ENCODE assay signal across 29 mouse cellular contexts in the genomic region with DNA sequence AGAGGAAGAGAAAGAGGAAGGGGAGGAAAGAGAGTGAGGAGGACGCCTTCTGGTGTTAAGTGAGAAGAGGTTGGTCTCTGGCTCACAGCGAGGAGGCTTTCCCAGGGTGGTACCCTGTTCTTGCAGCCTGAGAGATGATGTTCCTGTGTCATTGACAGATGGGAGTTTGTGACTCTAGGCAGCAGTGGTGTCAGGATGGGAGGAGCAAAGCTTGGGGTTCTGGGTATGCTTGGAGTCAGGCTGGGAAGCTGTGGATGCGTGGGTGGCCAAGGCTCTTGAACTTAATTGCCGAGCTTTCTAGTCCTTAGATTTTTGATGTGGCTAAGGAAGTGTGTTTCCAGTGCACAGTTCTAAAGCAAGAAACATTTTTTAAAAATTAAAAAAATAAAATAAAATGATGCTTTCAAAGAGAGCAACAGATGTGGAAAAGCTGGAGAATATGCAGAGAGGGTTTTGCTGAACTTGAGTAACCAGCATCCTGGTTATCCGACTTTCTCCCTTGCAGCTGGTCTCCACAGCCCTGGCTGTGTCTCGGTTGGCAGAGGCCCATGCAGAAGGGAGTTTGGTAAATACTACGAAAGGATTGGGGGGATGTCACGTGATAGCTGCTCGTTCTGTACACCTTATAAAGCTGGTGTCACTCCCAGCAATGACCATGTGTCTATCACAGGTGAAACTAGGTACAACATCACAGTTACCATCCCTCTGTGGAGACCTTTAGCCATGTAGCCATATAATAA.
DNase-seq lines count a peak whose midpoint lies in the region; ATAC-seq lines count a peak whose summit lies in the region.
"Had no signal": no experiment of that assay in that cellular context is flagged by ENCODE, and none has a peak within 500 bp of the region (broad histone marks: within the 10 kb centered on the region; RNA-seq: fewer than 3 reads in every experiment).

No protein-coding gene starts in this region.

- no peaks in the 10 kb centered on the region for H3K36me3 ChIP-seq in kidney, embryonic 16.5 days (ENCODE audit: insufficient read depth, low read length)
- no peaks in the 10 kb centered on the region for H3K36me3 ChIP-seq in embryonic facial prominence, embryonic 14.5 days (ENCODE audit: control insufficient read depth, insufficient read depth, low read length)
- no peaks in the 10 kb centered on the region for H3K36me3 ChIP-seq in stomach, embryonic 16.5 days (ENCODE audit: control insufficient read depth, insufficient read depth, low read length)
- no peaks in the 10 kb centered on the region for H3K36me3 ChIP-seq in forebrain, embryonic 15.5 days
- H3K36me3 ChIP-seq: hindbrain, embryonic 13.5 days; limb, embryonic 13.5 days; liver, embryonic 12.5 days; midbrain, embryonic 10.5 days; midbrain, embryonic 15.5 days; neural tube, embryonic 15.5 days had no signal

- H3K4me2 ChIP-seq in kidney, embryonic 16.5 days (replicated peaks; ENCODE audit: low read depth, low read length): no peak overlapping the region
- no peak overlapping the region for H3K4me2 ChIP-seq in embryonic facial prominence, embryonic 14.5 days (ENCODE audit: low read depth, low read length)
- H3K4me2 ChIP-seq in stomach, embryonic 16.5 days (ENCODE audit: low read depth, low read length): no peak overlapping the region
- H3K4me2 ChIP-seq in forebrain, embryonic 15.5 days (replicated peaks): no peak overlapping the region
- H3K4me2 ChIP-seq: hindbrain, embryonic 13.5 days; limb, embryonic 13.5 days; liver, embryonic 12.5 days; midbrain, embryonic 15.5 days; neural tube, embryonic 15.5 days had no signal

- no peaks in the 10 kb centered on the region for H3K9me3 ChIP-seq in kidney, embryonic 16.5 days (ENCODE audit: low read length)
- H3K9me3 ChIP-seq in embryonic facial prominence, embryonic 14.5 days (ENCODE audit: control insufficient read depth, low read length): no peaks in the 10 kb centered on the region
- no peaks in the 10 kb centered on the region for H3K9me3 ChIP-seq in stomach, embryonic 16.5 days (replicated peaks; ENCODE audit: control insufficient read depth, low read length)
- no peaks in the 10 kb centered on the region for H3K9me3 ChIP-seq in forebrain, embryonic 15.5 days
- H3K9me3 ChIP-seq: hindbrain, embryonic 13.5 days; limb, embryonic 13.5 days; liver, embryonic 12.5 days; midbrain, embryonic 10.5 days; midbrain, embryonic 15.5 days; neural tube, embryonic 15.5 days had no signal

- no peak overlapping the region for H3K27ac ChIP-seq in kidney, embryonic 16.5 days (ENCODE audit: low read length)
- no peak overlapping the region for H3K27ac ChIP-seq in embryonic facial prominence, embryonic 14.5 days (replicated peaks; ENCODE audit: low read depth, low read length)
- H3K27ac ChIP-seq in stomach, embryonic 16.5 days (ENCODE audit: low read length): peak overlapping the region; percentile 45
- H3K27ac ChIP-seq in forebrain, embryonic 15.5 days (replicated peaks): no peak overlapping the region
- H3K27ac ChIP-seq: heart, adult 2 months; hindbrain, embryonic 13.5 days; left cerebral cortex, adult 2 months; limb, embryonic 13.5 days; liver, embryonic 12.5 days; midbrain, embryonic 10.5 days; midbrain, embryonic 15.5 days; neural tube, embryonic 15.5 days had no signal

- DNase-seq in gastrocnemius, postnatal 25 days: peak; percentile 31
- DNase-seq in gastrocnemius, postnatal 14 days: no peak
- no peak for DNase-seq in kidney, postnatal 4 days
- no peak for DNase-seq in embryonic facial prominence, embryonic 14.5 days (ENCODE audit: low spot score)
- DNase-seq: adrenal gland, postnatal 10 days; cerebellum, adult 11 months; cerebellum, adult 9-10 months; embryo, embryonic 11 days; kidney, adult 9 months; kidney, postnatal 14 days; liver, postnatal 0 days; retina, postnatal 1 day; right cerebral cortex, postnatal 14 days; thymus, adult 18-20 months; thymus, postnatal 25 days had no signal

- no peak overlapping the region for H3K4me3 ChIP-seq in kidney, embryonic 16.5 days (ENCODE audit: low read length)
- H3K4me3 ChIP-seq in embryonic facial prominence, embryonic 14.5 days (ENCODE audit: low read depth, low read length): no peak overlapping the region
- no peak overlapping the region for H3K4me3 ChIP-seq in stomach, embryonic 16.5 days (replicated peaks; ENCODE audit: low read length)
- no peak overlapping the region for H3K4me3 ChIP-seq in forebrain, embryonic 15.5 days
- H3K4me3 ChIP-seq: heart, adult 2 months; hindbrain, embryonic 13.5 days; left cerebral cortex, adult 2 months; limb, embryonic 13.5 days; liver, embryonic 12.5 days; midbrain, embryonic 10.5 days; midbrain, embryonic 15.5 days; neural tube, embryonic 15.5 days had no signal

- 52% methylated on average over 9 of the region's 9 CpGs for WGBS in kidney, embryonic 16.5 days
- 64% methylated on average over 9 of the region's 9 CpGs for WGBS in embryonic facial prominence, embryonic 14.5 days
- 66% methylated on average over 9 of the region's 9 CpGs for WGBS in stomach, embryonic 16.5 days
- 83% methylated on average over 9 of the region's 9 CpGs for WGBS in forebrain, embryonic 15.5 days

- H3K27me3 ChIP-seq in kidney, embryonic 16.5 days (ENCODE audit: insufficient read depth, low read length): no peaks in the 10 kb centered on the region
- H3K27me3 ChIP-seq in embryonic facial prominence, embryonic 14.5 days (replicated peaks; ENCODE audit: control insufficient read depth, insufficient read depth, low read length): 0 out of 2 replicates have a peak, but pooled peaks cover 3% of the 10 kb centered on the region
- H3K27me3 ChIP-seq in stomach, embryonic 16.5 days (ENCODE audit: control insufficient read depth, insufficient read depth, low read length): no peaks in the 10 kb centered on the region
- no peaks in the 10 kb centered on the region for H3K27me3 ChIP-seq in forebrain, embryonic 15.5 days
- H3K27me3 ChIP-seq: limb, embryonic 13.5 days; liver, embryonic 12.5 days; midbrain, embryonic 15.5 days; neural tube, embryonic 15.5 days had no signal

- no peak overlapping the region for H3K9ac ChIP-seq in kidney, embryonic 16.5 days (replicated peaks; ENCODE audit: low read length)
- H3K9ac ChIP-seq in embryonic facial prominence, embryonic 14.5 days (ENCODE audit: low read depth, low read length): no peak overlapping the region
- H3K9ac ChIP-seq in stomach, embryonic 16.5 days (ENCODE audit: low read length): no peak overlapping the region
- no peak overlapping the region for H3K9ac ChIP-seq in forebrain, embryonic 15.5 days (replicated peaks)
- H3K9ac ChIP-seq: hindbrain, embryonic 13.5 days; limb, embryonic 13.5 days; liver, embryonic 12.5 days; liver, postnatal 0 days; midbrain, embryonic 15.5 days; neural tube, embryonic 15.5 days had no signal

- H3K4me1 ChIP-seq in kidney, embryonic 16.5 days (ENCODE audit: insufficient read depth, low read length): no peaks in the 10 kb centered on the region
- H3K4me1 ChIP-seq in embryonic facial prominence, embryonic 14.5 days (ENCODE audit: control insufficient read depth, insufficient read depth, low read length): 0 out of 2 replicates have a peak, but pooled peaks cover 5% of the 10 kb centered on the region
- H3K4me1 ChIP-seq in stomach, embryonic 16.5 days (ENCODE audit: control insufficient read depth, insufficient read depth, low read length): no peaks in the 10 kb centered on the region
- H3K4me1 ChIP-seq in forebrain, embryonic 15.5 days: peaks cover 7% of the 10 kb centered on the region
- H3K4me1 ChIP-seq: hindbrain, embryonic 13.5 days; liver, embryonic 12.5 days; midbrain, embryonic 15.5 days; neural tube, embryonic 15.5 days had no signal

- peak; percentile 42; the same call in 1 of the 2 replicates for ATAC-seq in kidney, embryonic 16.5 days (ENCODE audit: low FRiP score, low TSS enrichment)
- 0 out of 2 replicates have a peak, but pooled peaks have one; percentile 33 for ATAC-seq in embryonic facial prominence, embryonic 14.5 days (ENCODE audit: low read depth)
- no peak for ATAC-seq in stomach, embryonic 16.5 days (ENCODE audit: insufficient read depth, low FRiP score)
- ATAC-seq in forebrain, embryonic 15.5 days (replicated peaks): no peak
- ATAC-seq: forebrain, embryonic 16.5 days; intestine, postnatal 0 days; liver, embryonic 12.5 days; liver, postnatal 0 days; midbrain, embryonic 15.5 days; Patski had no signal

- intact Hi-C loops in gastrocnemius, postnatal 14 days (cut with DNase I; ENCODE audit: low total_unique reads): no loop called here

Comparison
In these comparisons a context has a peak if more than half of its experiments do, and no peak if none do; other contexts are left out.
1. ATAC-seq: peak in kidney, embryonic 16.5 days (single experiment) and embryonic facial prominence, embryonic 14.5 days (single experiment); none in stomach, embryonic 16.5 days (single experiment) and forebrain, embryonic 15.5 days (single experiment).